Mouse (Mus musculus) liver, postnatal 0 days (tissue): ENCODE data around the gene Gm2115.

Source experiments
- CTCF ChIP-seq: sonication (generic); IDR thresholded peaks from 2 replicates; pipeline ENCODE4 v1.5.1; 2016; ENCODE audit warnings: antibody characterized with exemption, low read depth
- EP300 ChIP-seq: IDR thresholded peaks from 2 replicates; pipeline ENCODE4 v1.6.1; 2016; ENCODE audit warnings: antibody characterized with exemption, low read depth, mild to moderate bottlenecking

DNA sequence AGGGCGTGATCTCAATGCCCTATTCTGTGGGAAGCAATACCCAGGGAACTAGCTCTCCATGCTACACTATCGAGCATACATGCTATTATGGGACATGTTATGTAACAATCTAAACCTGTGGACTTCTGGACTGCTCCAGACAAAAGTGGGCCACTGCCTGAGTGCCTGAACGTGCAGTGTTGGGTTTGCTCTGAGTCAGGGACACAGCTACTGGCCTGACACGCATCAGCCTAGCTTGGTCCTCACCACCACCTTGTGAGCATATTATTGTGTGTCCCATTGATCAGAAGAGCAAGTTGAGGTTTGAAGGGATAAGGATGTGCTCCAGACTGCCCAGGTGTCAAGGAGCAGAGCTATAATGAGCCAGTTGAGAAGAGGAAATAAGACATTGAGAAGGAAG lies 16.2 kb downstream of the Gm2115 start:
- TF ChIP-seq EP300 (no peak), CTCF (no peak)
